Mouse (Mus musculus) liver, adult 2 months (tissue): ENCODE data around the gene Prox2.

Experiments used
- CTCF ChIP-seq: fragments of 200-500 bp; IDR thresholded peaks from 2 replicates; pipeline ENCODE4 v1.5.1; 2011; ENCODE audit warnings: low read depth, low read length, control low read depth
- POLR2A ChIP-seq: fragments of 200-500 bp; IDR thresholded peaks from 2 replicates; pipeline ENCODE4 v1.6.1; 2011; ENCODE audit warnings: low read length, control low read depth; ENCODE audit not compliant: insufficient read depth; ENCODE audit errors: extremely low read depth

GRCm38 (mm10) chr12:85135513-85136470 is 25.2 kb upstream of the Prox2 start:
- TF ChIP-seq CTCF (no peak), POLR2A (no peak)
